Mouse (Mus musculus): Measurements from ENCODE around the gene Mdm2. TPM values are rescaled to one million over a fixed set of nuclear protein-coding genes. Genes with fewer than 3 reads are reported as not detected.

Gene Mdm2
- polyA plus RNA-seq, 1 experiment from 2014 or later, result 59.7 TPM

DNA sequence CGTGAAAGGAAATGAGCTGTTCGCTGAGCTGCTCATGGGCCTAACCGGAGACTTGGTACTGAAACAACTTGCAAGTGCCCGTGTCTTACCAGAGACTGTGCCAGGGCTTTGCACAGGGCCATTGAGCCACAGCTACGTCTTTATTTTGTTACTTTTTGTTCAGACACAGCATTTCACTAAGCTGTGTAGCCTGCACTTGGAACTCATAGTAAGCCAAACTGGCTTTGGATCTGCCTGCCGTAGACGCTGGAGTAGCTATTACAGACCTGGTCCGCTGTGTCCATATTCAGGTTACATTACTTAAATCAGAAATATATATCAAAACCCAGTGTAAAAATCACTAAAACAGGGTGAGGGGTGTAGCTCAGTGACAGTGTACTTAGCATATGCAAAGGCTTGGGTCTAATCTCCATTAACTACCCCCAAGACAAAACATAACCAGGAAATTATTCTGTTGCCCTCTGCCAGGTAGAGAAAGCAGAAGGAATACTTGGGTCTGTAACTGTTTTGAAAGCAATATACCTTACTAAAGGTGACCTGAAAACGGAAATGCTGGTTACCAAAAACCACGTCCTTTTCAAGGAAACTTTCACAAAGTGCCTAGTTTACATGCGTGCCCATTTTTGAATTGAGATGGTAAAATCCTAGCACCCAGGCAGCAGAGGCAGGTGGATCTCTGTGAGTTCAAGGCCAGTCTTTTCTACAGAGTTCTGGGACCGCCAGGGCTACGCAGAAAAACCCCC is 24.5 kb downstream of the Mdm2 start:
- Histone ChIP-seq H3K4me2 (no peak overlapping the region), H3K27ac (no peak overlapping the region), H3K9ac (replicated peaks) (no peak overlapping the region), H3K4me1 (replicated peaks) (0 out of 2 replicates have a peak, but pooled peaks cover 4% of the 10 kb centered on the region), H3K27me3 (no peaks in the 10 kb centered on the region), H3K36me3 (peaks cover 51% of the 10 kb centered on the region), H3K4me3 (replicated peaks) (no peak overlapping the region), H3K9me3 (no peaks in the 10 kb centered on the region)
- whole genome bisulfite sequencing, result 92% methylated on average over 13 of the region's 13 CpGs
- no peak for ATAC-seq (ENCODE audit: insufficient number of reproducible peaks, insufficient read depth, low FRiP score, low TSS enrichment, low read depth)

DNA sequence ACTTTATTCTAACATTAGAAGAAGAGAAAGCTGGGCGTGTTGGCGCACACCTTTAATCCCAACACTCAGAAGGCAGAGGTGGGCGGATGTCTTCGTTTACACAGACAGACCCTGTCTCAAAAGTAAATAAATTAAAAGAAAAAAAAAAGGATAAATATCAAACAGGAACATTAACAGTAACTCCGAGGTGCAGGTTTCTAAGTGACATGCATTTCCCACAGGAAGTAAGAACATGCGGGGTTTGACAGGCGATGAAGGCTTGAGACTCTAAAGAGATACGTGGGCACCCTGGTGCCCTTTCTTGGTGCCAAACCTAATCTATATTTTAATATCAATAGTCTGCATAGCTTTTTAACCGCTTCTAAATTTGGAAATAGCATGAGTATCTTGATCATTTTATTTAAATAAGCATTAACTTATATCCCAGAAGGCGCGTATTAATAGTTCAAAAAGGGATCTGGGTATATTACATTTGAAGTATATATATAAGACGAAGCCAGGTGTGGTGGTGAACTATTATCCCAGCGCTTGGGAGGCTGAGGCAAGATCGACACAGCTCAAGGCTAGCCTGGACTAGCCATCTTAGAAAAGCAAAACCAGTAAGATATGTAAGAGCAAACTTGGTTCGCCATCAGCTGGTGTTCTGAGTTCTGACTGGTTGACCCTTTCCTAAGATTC is 25.2 kb downstream of the Mdm2 start:
- no peak overlapping the region for H3K27ac ChIP-seq
- ATAC-seq (ENCODE audit: insufficient number of reproducible peaks, insufficient read depth, low FRiP score, low TSS enrichment, low read depth), result no peak

DNA sequence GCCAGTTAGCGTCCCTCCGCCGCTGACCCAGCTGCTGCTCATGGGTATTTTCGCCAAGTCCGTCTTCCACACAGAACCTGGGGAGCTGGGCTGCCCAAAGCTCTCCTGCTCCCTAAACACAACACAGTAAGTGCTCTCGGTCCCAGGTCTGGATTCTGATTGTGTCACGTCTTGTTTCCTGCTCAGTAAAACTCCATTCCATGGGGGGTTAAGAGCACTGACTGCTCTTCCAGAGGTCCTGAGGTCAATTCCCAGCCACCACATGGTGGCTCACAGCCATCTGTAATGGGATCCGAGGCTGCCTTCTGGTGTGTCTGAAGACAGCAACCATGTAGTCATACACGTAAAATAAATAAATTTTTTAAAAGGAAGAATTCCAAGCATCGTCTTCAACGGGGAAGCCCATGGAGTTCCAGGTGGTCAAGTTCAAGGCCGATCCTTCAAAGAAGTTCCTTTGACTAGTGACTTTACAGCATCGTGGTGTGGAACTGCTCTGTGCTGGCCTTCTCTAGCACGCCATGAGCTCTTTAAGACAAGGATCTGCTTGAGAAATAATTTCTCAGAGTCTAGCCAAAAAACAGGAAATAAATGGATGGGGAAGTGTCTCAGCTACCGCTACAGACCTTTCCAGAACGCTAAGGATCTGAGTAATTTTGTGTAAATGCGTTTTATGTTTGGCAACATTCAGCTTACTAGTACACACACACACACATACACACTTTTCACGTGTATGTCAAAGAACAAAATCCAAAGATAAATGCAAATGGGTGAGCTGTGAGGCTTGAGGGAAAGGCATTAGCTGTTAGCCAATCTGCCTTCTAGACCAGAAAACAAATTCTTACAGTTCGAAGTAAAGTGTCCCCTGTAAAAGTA is 26.0 kb downstream of the Mdm2 start:
- Histone ChIP-seq H3K4me2 (no peak overlapping the region), H3K9ac (replicated peaks) (no peak overlapping the region), H3K4me3 (replicated peaks) (no peak overlapping the region), H3K9me3 (no peaks in the 10 kb centered on the region), H3K36me3 (peaks cover 37% of the 10 kb centered on the region), H3K4me1 (replicated peaks) (0 out of 2 replicates have a peak, but pooled peaks cover 4% of the 10 kb centered on the region), H3K27me3 (no peaks in the 10 kb centered on the region), H3K27ac (no peak overlapping the region)
- ATAC-seq (ENCODE audit: insufficient number of reproducible peaks, insufficient read depth, low FRiP score, low TSS enrichment, low read depth), result no peak
- 88% methylated on average over 19 of the region's 19 CpGs for WGBS

More for the DNA sequence above, 25.2 kb downstream of the Mdm2 start:
- peaks cover 44% of the 10 kb centered on the region for H3K36me3 ChIP-seq
- no peaks in the 10 kb centered on the region for H3K9me3 ChIP-seq
- H3K9ac ChIP-seq (replicated peaks), result no peak overlapping the region
- H3K4me1 ChIP-seq (replicated peaks), result 0 out of 2 replicates have a peak, but pooled peaks cover 4% of the 10 kb centered on the region
- WGBS, result 92% methylated on average over 15 of the region's 15 CpGs
- H3K27me3 ChIP-seq, result no peaks in the 10 kb centered on the region
- no peak overlapping the region for H3K4me3 ChIP-seq (replicated peaks)
- H3K4me2 ChIP-seq, result no peak overlapping the region

DNA sequence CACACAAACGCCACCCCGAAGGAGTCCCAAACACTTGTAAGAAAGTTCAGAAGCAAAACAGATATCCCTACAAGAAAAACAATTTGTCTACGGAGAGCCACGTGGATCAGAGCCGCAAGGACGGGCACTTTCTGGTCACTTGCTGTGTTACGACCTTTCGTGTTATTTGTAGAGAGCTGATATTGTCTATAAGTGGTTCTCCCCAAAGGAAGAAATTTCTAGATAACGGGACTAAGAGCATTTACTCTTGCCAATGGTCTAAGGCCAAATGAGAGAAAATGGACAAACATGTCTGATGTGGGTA is 26.9 kb downstream of the Mdm2 start:
- 92% methylated on average over 9 of the region's 9 CpGs for WGBS
- Histone ChIP-seq H3K9me3 (no peaks in the 10 kb centered on the region), H3K4me3 (replicated peaks) (no peak overlapping the region), H3K27ac (no peak overlapping the region), H3K27me3 (no peaks in the 10 kb centered on the region), H3K4me1 (replicated peaks) (0 out of 2 replicates have a peak, but pooled peaks cover 4% of the 10 kb centered on the region), H3K9ac (replicated peaks) (no peak overlapping the region), H3K36me3 (peaks cover 29% of the 10 kb centered on the region), H3K4me2 (no peak overlapping the region)
- ATAC-seq (ENCODE audit: insufficient number of reproducible peaks, insufficient read depth, low FRiP score, low TSS enrichment, low read depth), result no peak

DNA sequence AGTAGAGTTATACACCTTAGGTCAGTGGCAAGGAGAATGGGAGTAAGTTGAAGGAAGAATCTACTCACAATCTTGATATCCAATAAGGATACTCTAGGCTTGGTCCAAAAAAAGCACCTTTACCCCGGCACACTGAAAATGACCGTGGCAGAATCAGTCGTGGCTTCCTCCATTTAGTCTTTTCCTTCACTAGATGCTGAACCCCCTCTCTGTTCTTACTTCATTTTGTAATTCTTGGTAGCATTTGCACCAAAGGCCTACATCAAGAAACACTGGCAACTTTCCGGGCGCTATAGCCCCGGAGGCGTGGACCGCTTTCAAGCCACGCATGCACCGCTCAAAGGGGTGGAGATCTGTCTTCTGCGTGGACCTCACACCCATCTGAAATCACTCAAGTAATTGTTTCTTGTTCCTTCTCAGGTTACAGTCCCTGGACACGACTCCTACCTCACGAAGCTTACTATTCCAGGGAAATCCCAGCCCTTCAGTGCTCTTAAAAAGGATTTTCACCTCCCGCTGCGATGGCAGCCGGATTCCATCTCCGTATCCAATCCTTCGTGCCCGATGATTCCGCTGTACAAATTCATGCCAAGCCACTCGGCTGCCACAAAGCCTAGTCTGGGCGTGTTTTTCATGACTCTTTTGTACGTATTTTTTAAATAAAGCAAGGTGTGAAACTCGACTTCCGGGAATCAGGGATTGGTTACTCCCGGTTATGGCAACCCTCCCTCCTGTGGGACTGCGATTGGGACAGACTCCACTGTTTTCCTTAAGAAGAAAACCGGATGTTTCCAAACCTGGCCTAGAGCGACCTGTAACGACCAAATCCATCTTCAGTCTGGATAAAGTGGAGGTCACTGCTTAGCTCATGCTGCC is 27.5 kb downstream of the Mdm2 start:
- WGBS, result 67% methylated on average over 30 of the region's 30 CpGs
- Histone ChIP-seq H3K27me3 (no peaks in the 10 kb centered on the region), H3K9me3 (no peaks in the 10 kb centered on the region), H3K4me3 (replicated peaks) (no peak overlapping the region), H3K4me1 (replicated peaks) (0 out of 2 replicates have a peak, but pooled peaks cover 4% of the 10 kb centered on the region), H3K27ac (peak overlapping the region; percentile 47; the same call in 1 of the 2 replicates), H3K36me3 (peaks cover 23% of the 10 kb centered on the region), H3K9ac (replicated peaks) (no peak overlapping the region), H3K4me2 (no peak overlapping the region)
- ATAC-seq (ENCODE audit: insufficient number of reproducible peaks, insufficient read depth, low FRiP score, low TSS enrichment, low read depth), result no peak; the same call in 1 of the 2 replicates

DNA sequence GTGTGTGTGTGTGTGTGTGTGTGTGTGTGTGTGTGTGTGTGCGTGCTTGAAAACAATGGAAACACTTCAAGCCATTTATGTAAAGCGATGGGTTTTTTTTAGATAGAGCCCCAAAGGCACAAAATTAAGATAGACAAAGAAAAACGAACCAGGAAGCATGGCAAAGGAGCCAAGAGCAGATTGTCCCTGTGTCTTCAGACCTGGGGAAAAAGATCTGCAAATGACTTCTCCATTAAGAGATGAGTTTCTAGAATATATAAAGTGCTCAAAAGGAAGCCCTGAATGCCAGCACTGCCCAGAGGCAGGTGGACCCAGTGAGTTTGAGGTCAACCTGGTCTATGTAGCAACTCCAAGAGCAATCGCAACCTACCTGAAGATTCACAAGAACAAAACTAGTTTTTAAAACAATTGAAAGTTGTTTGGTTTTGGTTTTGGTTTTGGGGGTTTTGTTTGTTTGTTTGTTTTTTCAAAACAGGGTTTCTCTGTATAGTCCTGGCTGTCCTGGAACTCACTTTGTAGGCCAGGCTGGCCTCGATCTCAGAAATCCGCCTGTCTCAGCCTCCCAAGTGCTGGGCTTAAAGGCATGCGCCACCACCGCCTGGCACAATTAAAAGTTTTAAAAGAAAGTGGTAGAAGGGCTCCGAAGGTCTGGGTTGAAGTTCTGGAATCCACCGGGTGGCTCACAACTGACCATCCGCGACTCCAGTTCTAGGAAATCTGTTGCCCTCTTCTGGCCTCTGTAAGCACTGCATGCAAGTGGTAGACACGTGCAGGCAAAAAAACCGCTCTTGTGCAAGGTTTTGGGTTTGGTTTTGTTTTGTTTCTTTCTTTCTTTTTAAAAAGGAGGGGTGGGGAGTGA is 28.3 kb downstream of the Mdm2 start:
- Histone ChIP-seq H3K9ac (replicated peaks) (no peak overlapping the region), H3K4me1 (replicated peaks) (0 out of 2 replicates have a peak, but pooled peaks cover 4% of the 10 kb centered on the region), H3K27me3 (no peaks in the 10 kb centered on the region), H3K4me3 (replicated peaks) (no peak overlapping the region), H3K27ac (no peak overlapping the region), H3K9me3 (no peaks in the 10 kb centered on the region), H3K36me3 (peaks cover 15% of the 10 kb centered on the region), H3K4me2 (no peak overlapping the region)
- ATAC-seq (ENCODE audit: insufficient number of reproducible peaks, insufficient read depth, low FRiP score, low TSS enrichment, low read depth), result no peak
- WGBS, result 70% methylated on average over 14 of the region's 14 CpGs

DNA sequence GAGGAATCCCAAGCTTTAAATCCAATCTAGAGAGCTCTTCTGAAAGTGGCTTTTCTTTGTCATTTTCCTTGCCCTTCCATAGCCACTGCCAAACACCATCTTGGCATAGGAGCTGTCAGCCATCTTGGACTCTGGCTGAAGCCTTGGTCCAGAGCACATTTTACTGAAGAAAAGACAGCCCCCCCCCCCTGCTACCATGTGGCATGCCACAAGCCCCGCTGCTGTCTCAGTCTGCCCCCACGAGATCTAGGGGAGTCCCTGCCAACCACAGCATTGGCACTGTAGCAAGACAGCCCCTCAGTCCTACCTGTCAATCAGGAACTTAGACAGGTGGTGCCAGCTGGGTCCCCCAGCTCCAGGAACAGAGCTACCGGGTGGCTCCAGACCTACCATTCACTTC is 29.0 kb downstream of the Mdm2 start:
- Histone ChIP-seq H3K9me3 (no peaks in the 10 kb centered on the region), H3K4me3 (replicated peaks) (no peak overlapping the region), H3K4me1 (replicated peaks) (peaks cover 7% of the 10 kb centered on the region; the same call in 1 of the 2 replicates), H3K9ac (replicated peaks) (no peak overlapping the region), H3K36me3 (peaks cover 11% of the 10 kb centered on the region), H3K27me3 (no peaks in the 10 kb centered on the region), H3K27ac (no peak overlapping the region), H3K4me2 (no peak overlapping the region)
- no peak for ATAC-seq (ENCODE audit: insufficient number of reproducible peaks, insufficient read depth, low FRiP score, low TSS enrichment, low read depth)
- WGBS, result 87% methylated on average over 3 of the region's 3 CpGs

DNA sequence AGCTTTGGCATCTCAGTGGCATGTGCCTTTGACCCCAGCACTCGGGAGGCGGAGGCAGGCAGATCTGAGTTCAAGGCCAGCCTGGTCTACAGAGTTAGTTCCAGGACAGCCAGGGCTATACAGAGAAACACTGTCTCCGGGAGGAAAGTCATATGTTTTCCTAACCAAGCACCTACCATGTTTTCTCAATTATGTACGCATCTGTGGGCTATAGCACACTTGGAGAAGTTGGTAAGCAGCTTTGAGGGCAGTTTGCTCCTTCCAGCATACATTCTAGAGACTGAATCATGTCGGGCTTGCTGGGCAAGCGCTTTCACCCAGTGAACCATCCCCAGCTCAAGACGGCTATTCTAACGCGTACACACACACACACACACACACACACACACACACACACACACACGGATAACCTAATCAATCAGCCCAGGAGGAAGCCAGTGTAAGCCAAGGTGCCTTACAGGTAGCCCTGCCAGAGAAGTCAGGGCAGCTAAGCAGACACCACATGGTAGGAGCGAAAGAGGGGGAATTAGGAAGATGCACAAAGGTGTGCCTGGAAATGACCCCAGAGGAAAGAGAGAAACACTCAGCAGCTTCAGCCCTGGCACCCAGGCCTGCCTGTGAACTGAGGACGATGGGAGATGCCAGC is 29.6 kb downstream of the Mdm2 start:
- H3K27me3 ChIP-seq, result no peaks in the 10 kb centered on the region
- H3K27ac ChIP-seq, result no peak overlapping the region
- H3K4me2 ChIP-seq, result no peak overlapping the region
- peaks cover 11% of the 10 kb centered on the region for H3K36me3 ChIP-seq
- 90% methylated on average over 12 of the region's 12 CpGs for whole genome bisulfite sequencing
- ATAC-seq (ENCODE audit: insufficient number of reproducible peaks, insufficient read depth, low FRiP score, low TSS enrichment, low read depth), result no peak
- no peaks in the 10 kb centered on the region for H3K9me3 ChIP-seq
- H3K4me3 ChIP-seq (replicated peaks), result no peak overlapping the region
- H3K9ac ChIP-seq (replicated peaks), result no peak overlapping the region
- peaks cover 12% of the 10 kb centered on the region for H3K4me1 ChIP-seq (replicated peaks)

DNA sequence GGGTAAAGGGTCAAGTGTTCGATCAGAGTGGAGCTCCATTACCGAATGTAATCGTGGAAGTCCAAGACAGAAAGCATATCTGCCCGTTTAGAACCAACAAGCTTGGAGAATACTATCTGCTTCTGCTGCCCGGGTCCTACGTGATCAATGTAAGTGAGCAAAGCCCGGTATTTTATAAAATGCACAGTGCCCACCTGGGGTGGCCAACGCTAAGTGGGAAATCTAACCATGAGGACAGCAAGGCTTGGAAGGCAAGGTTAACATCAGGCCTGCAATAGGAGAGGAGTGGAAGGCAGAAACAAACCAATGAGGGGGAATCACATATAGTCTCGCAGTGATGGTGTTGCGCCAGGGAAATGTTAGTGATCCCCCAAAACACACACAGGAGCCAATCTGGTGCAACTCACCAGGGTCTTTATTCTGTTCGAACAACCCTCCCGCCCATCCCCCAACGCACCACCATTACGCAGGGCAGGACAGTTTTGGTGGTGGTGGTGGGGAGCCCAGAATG is 30.5 kb downstream of the Mdm2 start:
- Histone ChIP-seq H3K27ac (no peak overlapping the region), H3K9me3 (no peaks in the 10 kb centered on the region), H3K4me2 (no peak overlapping the region), H3K9ac (replicated peaks) (no peak overlapping the region), H3K4me1 (replicated peaks) (peaks cover 21% of the 10 kb centered on the region), H3K4me3 (replicated peaks) (no peak overlapping the region), H3K36me3 (peaks cover 11% of the 10 kb centered on the region), H3K27me3 (no peaks in the 10 kb centered on the region)
- ATAC-seq (ENCODE audit: insufficient number of reproducible peaks, insufficient read depth, low FRiP score, low TSS enrichment, low read depth), result no peak
- WGBS, result 92% methylated on average over 14 of the region's 14 CpGs
